Mouse (Mus musculus) MEL (cell line): ENCODE measurements at regions not wholly inside any gene's neighbourhood (a gene's known extent, or its start where the extent isn't known, plus 50 kb on each side); places are given as distances from the start of the nearest gene placed in this dataset.

ENCODE experiments used
- CTCF ChIP-seq, 3 experiments: IDR thresholded peaks in 2 of 3; conservative IDR thresholded peaks in 1 of 3; 2 replicates each; pipeline ENCODE4 v1.5.1; 2011 to 2012; ENCODE audit warnings: low read length in 3 of 3, low read depth in 2 of 3, mild to moderate bottlenecking in 2 of 3, improper control_type of control experiment in 1 of 3, inconsistent platforms in 1 of 3, mixed read lengths in 1 of 3, moderate library complexity in 1 of 3; ENCODE audit not compliant: control insufficient read depth in 1 of 3, insufficient read depth in 1 of 3, poor library complexity in 1 of 3, severe bottlenecking in 1 of 3
- SIN3A ChIP-seq: IDR thresholded peaks from 2 replicates; pipeline ENCODE4 v1.6.1; 2012; ENCODE audit warnings: low read length, improper control_type of control experiment, inconsistent platforms
- USF1 ChIP-seq: IDR thresholded peaks from 2 replicates; pipeline ENCODE4 v1.6.1; 2014; ENCODE audit warnings: low read depth, mild to moderate bottlenecking, inconsistent platforms, low read length, improper control_type of control experiment, moderate library complexity
- ZC3H11A ChIP-seq: IDR thresholded peaks from 2 replicates; pipeline ENCODE4 v1.6.1; 2012; ENCODE audit warnings: low read depth, mild to moderate bottlenecking, inconsistent platforms, low read length, improper control_type of control experiment

GRCm38 (mm10) chr8:33183029-33183428 is 245.5 kb upstream of the 5930422O12Rik start:
- TF ChIP-seq ZC3H11A (no peak), USF1 (no peak), CTCF (IDR thresholded peaks at IDR 0.05 in 2 of 3, conservative IDR thresholded peaks at IDR 0.05 in 1 of 3; ENCODE audit: control insufficient read depth in 1 of 3, insufficient read depth in 1 of 3, low read depth in 2 of 3, low read length in 3 of 3, poor library complexity in 1 of 3, severe bottlenecking in 1 of 3) (no peak), SIN3A (no peak)
